Mouse (Mus musculus) right cerebral cortex, adult 18-20 months (tissue): Measurements from ENCODE around the gene Olfr345.

Experiments used
- DNase-seq: peaks from one replicate; pipeline ENCODE4 v3.0.0; 2022; ENCODE audit warnings: mixed read lengths

Olfr345 gene

DNA sequence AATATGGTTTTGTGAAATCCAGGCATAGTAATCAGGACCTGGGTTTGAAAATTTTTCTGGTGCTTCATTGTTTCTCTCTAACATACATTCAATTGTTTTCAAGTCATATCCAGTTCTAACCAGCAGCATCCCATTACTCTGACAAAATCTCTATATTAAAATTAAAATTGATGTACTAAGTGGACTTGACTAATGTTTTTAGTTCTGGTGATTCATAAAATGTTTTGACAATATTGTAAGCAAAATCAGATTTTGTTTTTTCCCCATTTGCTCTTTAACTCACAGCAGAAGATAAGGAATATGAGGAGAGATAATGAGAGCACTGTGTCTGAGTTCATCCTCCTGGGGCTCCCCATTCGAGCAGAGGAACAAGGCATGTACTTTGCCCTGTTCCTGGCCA, at the start of gene Olfr345:
Olfr345 (plus strand) TSS at position 301 of the 400 bp plus-strand sequence.
- DNase-seq, result no peak

DNA sequence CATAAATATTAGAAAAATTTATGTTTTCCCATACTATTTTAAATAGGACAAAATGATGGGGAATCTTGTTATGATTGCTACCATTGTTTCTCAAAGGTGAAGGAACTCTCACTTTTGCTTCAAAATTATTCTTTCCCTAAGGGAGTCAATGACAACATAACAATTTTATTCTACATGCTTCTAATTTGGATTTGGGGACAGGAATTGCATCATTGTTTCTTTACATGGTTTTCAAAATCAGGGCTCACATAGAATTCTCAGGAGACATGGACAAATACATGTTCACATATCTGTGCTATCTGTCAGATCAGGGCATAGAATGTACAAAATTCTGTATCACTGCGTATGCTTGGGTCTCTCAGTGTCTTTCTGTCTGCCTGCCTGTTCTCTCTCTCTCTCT, 45.6 kb downstream of the Olfr345 start, which contains the start of gene Olfr346:
Olfr346 (plus strand) TSS at position 301 of the 400 bp plus-strand sequence.
- no peak for DNase-seq
